Mouse (Mus musculus): ENCODE data around the gene Atg2b.

Atg2b gene

GRCm38 (mm10) chr12:105685001-105685691 is at the start of gene Atg2b:
Gene Atg2b (minus strand): TSS chr12:105685211.
- peak; percentile 98 for DNase-seq (ENCODE audit: low read depth)

- DNase-seq (ENCODE audit: low read depth), result no peak
Measured at GRCm38 (mm10) chr12:105733370-105734159, 48.6 kb upstream of the Atg2b start.

- DNase-seq (ENCODE audit: low read depth), result peak; percentile 18
Measured at GRCm38 (mm10) chr12:105730851-105731460, 45.9 kb upstream of the Atg2b start.

GRCm38 (mm10) chr12:105727964-105728363 is 43.0 kb upstream of the Atg2b start:
- DNase-seq (ENCODE audit: low read depth), result peak; percentile 84

- no peak for DNase-seq (ENCODE audit: low read depth)
Measured at GRCm38 (mm10) chr12:105727268-105727667, 42.3 kb upstream of the Atg2b start.

- no peak for DNase-seq (ENCODE audit: low read depth)
Measured at GRCm38 (mm10) chr12:105725736-105726135, 40.7 kb upstream of the Atg2b start.

- no peak for DNase-seq (ENCODE audit: low read depth)
Measured at GRCm38 (mm10) chr12:105724616-105725015, 39.6 kb upstream of the Atg2b start.

- DNase-seq (ENCODE audit: low read depth), result peak; percentile 83
Measured at GRCm38 (mm10) chr12:105722657-105723056, 37.6 kb upstream of the Atg2b start.

GRCm38 (mm10) chr12:105721452-105722132 is 36.6 kb upstream of the Atg2b start:
- no peak for DNase-seq (ENCODE audit: low read depth)

- DNase-seq (ENCODE audit: low read depth), result no peak
Measured at GRCm38 (mm10) chr12:105720196-105720595, 35.2 kb upstream of the Atg2b start.

- DNase-seq (ENCODE audit: low read depth), result no peak
Measured at GRCm38 (mm10) chr12:105718616-105719015, 33.6 kb upstream of the Atg2b start.

GRCm38 (mm10) chr12:105705799-105706487 is 20.9 kb upstream of the Atg2b start, which contains the start of gene Ak7:
Gene Ak7 (plus strand): TSS chr12:105705976.
- peak; percentile 11 for DNase-seq (ENCODE audit: low read depth)

GRCm38 (mm10) chr12:105700433-105700832 is 15.4 kb upstream of the Atg2b start:
- no peak for DNase-seq (ENCODE audit: low read depth)

GRCm38 (mm10) chr12:105697104-105697780 is 12.2 kb upstream of the Atg2b start:
- no peak for DNase-seq (ENCODE audit: low read depth)

GRCm38 (mm10) chr12:105695848-105696247 is 10.8 kb upstream of the Atg2b start:
- DNase-seq (ENCODE audit: low read depth), result no peak

GRCm38 (mm10) chr12:105694021-105694420 is 9.0 kb upstream of the Atg2b start:
- DNase-seq (ENCODE audit: low read depth), result no peak

- DNase-seq (ENCODE audit: low read depth), result no peak
Measured at GRCm38 (mm10) chr12:105689435-105689834, 4.4 kb upstream of the Atg2b start.

GRCm38 (mm10) chr12:105688546-105688945 is 3.5 kb upstream of the Atg2b start:
- peak; percentile 71 for DNase-seq (ENCODE audit: low read depth)

GRCm38 (mm10) chr12:105687416-105687815 is 2.4 kb upstream of the Atg2b start:
- no peak for DNase-seq (ENCODE audit: low read depth)

GRCm38 (mm10) chr12:105686791-105687190 is 1.8 kb upstream of the Atg2b start:
- no peak for DNase-seq (ENCODE audit: low read depth)

Measured in NIH3T3 (cell line).